Mouse (Mus musculus): ENCODE measurements around the gene Poll. TPM values are rescaled to one million over a fixed set of nuclear protein-coding genes. Genes with fewer than 3 reads are reported as not detected.

Gene Poll
- polyA plus RNA-seq, 1 experiment from 2014 or later = 5.8 TPM

DNA sequence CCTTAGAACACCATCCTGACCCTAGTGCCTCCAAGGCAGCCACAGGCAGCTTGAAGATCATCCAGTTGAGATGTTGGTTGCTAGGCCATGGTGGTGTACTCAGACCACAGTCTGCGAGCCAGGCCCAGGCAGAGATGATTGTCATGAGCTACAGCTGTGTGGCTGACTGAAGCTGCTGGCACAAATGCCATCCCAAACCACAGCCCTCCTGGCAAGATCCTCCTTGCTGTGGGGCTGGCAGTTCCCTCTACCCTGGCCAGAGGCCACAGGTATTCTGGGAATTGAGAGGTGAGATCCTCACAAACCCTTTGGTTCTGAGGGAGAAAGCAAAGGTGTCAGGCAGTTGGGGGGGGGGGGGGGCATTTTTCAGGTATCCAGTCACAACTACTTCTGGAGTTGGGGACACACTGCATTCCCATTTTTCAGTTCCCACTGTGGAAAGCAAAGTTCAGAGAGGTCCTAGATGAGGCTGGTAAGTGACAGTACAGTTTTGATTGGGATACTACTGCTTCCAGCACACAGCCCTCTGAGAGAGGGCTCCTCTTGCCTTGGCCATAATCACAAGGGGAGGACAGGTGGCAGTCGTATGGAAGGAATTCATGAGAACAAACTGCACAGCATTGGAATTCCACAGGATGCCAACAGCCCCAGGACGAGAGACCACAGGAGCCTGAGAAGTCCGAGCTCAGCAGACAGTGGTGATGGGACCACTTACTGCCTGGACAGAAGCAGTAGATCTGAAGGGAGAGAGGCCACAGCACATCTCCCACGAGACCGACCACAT, 27.4 kb upstream of the Poll start:
- ATAC-seq = no peak
- no peak overlapping the region for H3K27ac ChIP-seq (ENCODE audit: low read depth, low read length)
- no peak overlapping the region for H3K9ac ChIP-seq (ENCODE audit: low read depth, low read length)
- TF ChIP-seq CTCF (IDR thresholded peaks at IDR 0.05; ENCODE audit: low read depth) = no peak
- H3K36me3 ChIP-seq (ENCODE audit: control insufficient read depth, insufficient read depth) = peaks cover 9% of the 10 kb centered on the region; the same call in 1 of the 2 replicates
- no peaks in the 10 kb centered on the region for H3K27me3 ChIP-seq (replicated peaks; ENCODE audit: control insufficient read depth, insufficient read depth, low read length)
- no peak overlapping the region for H3K4me3 ChIP-seq (ENCODE audit: low read depth, low read length)
- 85% methylated on average over 6 of the region's 6 CpGs for WGBS
- no peaks in the 10 kb centered on the region for H3K4me1 ChIP-seq (replicated peaks; ENCODE audit: control insufficient read depth, insufficient read depth, low read length)
- H3K9me3 ChIP-seq (ENCODE audit: control insufficient read depth) = no peaks in the 10 kb centered on the region
- H3K4me2 ChIP-seq (replicated peaks; ENCODE audit: low read depth) = no peak overlapping the region

DNA sequence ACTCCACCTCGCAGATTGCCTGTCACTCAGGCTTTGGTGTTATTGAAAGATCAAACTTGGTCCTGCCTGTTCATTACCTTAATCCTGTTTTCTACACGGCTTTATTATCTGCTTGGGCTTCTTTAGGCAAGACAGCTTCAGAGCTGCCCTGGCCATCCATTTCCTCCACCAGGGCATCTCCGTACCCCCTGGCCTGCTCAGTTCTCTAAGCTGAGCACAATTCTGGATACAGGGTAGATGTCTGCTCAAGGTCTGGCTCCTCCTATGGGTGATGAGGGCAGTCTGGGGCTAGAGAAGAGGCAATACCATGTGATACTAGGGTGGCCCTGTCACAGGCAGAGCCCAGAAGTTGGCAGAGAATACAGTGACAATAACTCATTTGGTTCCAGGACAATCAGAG, 26.5 kb upstream of the Poll start:
- Histone ChIP-seq H3K9ac (ENCODE audit: low read depth, low read length) (no peak overlapping the region), H3K4me3 (ENCODE audit: low read depth, low read length) (no peak overlapping the region), H3K4me2 (replicated peaks; ENCODE audit: low read depth) (no peak overlapping the region), H3K27ac (ENCODE audit: low read depth, low read length) (no peak overlapping the region), H3K4me1 (replicated peaks; ENCODE audit: control insufficient read depth, insufficient read depth, low read length) (no peaks in the 10 kb centered on the region), H3K27me3 (replicated peaks; ENCODE audit: control insufficient read depth, insufficient read depth, low read length) (no peaks in the 10 kb centered on the region), H3K36me3 (ENCODE audit: control insufficient read depth, insufficient read depth) (peaks cover 9% of the 10 kb centered on the region; the same call in 1 of the 2 replicates), H3K9me3 (ENCODE audit: control insufficient read depth) (no peaks in the 10 kb centered on the region)
- ATAC-seq = no peak
- no peak for TF ChIP-seq CTCF (IDR thresholded peaks at IDR 0.05; ENCODE audit: low read depth)
- WGBS = 76% methylated on average over 3 of the region's 3 CpGs

DNA sequence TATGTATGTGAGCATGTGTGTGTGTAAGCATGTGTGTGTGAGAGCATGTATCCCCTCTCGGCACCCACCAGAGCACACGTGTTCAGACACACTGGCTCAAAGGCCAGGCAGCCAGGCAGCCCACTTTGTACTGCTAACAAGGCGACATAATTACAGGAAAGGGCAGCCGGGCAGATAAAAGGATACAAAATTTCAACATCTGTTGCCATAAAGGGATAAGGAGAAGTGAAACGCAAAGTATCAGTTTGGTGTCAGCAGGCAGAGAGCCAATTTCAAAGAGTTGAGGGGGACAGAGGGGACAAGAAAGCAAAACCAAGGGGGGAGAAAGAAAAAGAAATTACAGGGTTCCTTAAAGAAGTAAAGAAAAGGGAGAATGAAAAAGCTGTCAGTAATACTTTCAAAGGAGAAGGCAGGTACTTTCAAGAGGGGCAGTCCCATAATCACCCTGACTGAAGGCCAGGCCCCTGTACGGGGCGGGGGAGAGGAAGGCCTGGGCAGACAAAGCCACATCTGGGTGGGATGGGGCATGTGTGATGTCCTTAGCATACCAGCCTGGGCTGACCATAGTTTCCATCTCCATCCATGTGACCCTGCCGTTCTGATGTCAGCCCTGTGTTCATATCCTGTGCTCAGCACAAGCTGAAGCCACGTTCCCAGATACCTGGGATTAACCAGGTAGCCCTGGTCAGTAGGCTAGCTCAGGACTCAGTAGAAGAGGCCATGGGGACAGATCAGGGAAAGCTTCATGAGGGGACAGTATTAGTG, 24.7 kb upstream of the Poll start:
- 61% methylated on average over 9 of the region's 9 CpGs for WGBS
- H3K9me3 ChIP-seq (ENCODE audit: control insufficient read depth) = no peaks in the 10 kb centered on the region
- no peaks in the 10 kb centered on the region for H3K27me3 ChIP-seq (replicated peaks; ENCODE audit: control insufficient read depth, insufficient read depth, low read length)
- no peaks in the 10 kb centered on the region for H3K4me1 ChIP-seq (replicated peaks; ENCODE audit: control insufficient read depth, insufficient read depth, low read length)
- H3K27ac ChIP-seq (ENCODE audit: low read depth, low read length) = no peak overlapping the region
- TF ChIP-seq CTCF (IDR thresholded peaks at IDR 0.05; ENCODE audit: low read depth) = no peak
- H3K4me3 ChIP-seq (ENCODE audit: low read depth, low read length) = no peak overlapping the region
- no peak overlapping the region for H3K4me2 ChIP-seq (replicated peaks; ENCODE audit: low read depth)
- ATAC-seq = no peak
- H3K9ac ChIP-seq (ENCODE audit: low read depth, low read length) = no peak overlapping the region
- peaks cover 9% of the 10 kb centered on the region; the same call in 1 of the 2 replicates for H3K36me3 ChIP-seq (ENCODE audit: control insufficient read depth, insufficient read depth)

DNA sequence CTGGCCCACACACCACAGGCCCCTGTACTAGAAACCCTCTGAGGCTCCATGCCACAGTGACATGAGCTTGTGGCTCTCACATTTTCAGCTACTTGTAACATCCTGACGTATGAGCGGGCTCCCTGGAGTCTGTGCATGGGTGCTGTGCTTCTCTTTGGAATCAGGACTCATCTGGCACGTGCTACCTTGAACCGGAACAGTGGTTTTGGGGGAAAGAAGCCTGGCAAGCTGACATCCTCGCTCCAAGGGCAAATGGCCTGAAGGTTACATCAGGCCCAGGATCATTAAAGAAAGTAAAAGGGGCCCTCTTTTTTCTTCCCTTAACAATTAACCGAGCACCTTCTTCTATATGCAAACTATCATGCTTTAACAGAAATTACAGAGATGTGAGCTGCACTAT, 22.8 kb upstream of the Poll start:
- Histone ChIP-seq H3K27me3 (replicated peaks; ENCODE audit: control insufficient read depth, insufficient read depth, low read length) (no peaks in the 10 kb centered on the region), H3K4me3 (ENCODE audit: low read depth, low read length) (no peak overlapping the region), H3K27ac (ENCODE audit: low read depth, low read length) (no peak overlapping the region), H3K36me3 (ENCODE audit: control insufficient read depth, insufficient read depth) (peaks cover 18% of the 10 kb centered on the region), H3K4me2 (replicated peaks; ENCODE audit: low read depth) (no peak overlapping the region), H3K9ac (ENCODE audit: low read depth, low read length) (no peak overlapping the region), H3K9me3 (ENCODE audit: control insufficient read depth) (no peaks in the 10 kb centered on the region), H3K4me1 (replicated peaks; ENCODE audit: control insufficient read depth, insufficient read depth, low read length) (no peaks in the 10 kb centered on the region)
- 87% methylated on average over 6 of the region's 6 CpGs for WGBS
- TF ChIP-seq CTCF (IDR thresholded peaks at IDR 0.05; ENCODE audit: low read depth) = no peak
- ATAC-seq = no peak

DNA sequence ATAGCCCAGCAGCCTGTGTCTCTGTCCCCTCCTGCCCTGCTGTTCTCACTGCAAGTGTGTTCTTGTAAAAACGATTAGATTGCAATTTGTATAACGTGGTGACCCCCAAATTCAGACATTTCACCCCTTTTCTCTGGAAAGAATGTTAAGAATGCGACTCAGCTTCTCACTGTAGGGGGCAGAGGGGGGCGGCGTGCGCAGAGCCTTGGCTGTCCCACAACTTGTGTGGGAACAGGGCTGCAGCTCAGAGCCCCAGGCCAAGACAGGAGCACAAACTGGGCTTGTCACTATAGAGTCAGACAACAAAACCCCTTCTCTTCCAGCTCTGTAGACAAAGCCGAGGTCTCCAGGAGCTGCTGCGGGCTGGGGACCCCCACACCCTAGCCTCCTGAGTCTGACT, 21.8 kb upstream of the Poll start:
- no peak overlapping the region for H3K9ac ChIP-seq (ENCODE audit: low read depth, low read length)
- TF ChIP-seq CTCF (IDR thresholded peaks at IDR 0.05; ENCODE audit: low read depth) = no peak
- ATAC-seq = no peak

DNA sequence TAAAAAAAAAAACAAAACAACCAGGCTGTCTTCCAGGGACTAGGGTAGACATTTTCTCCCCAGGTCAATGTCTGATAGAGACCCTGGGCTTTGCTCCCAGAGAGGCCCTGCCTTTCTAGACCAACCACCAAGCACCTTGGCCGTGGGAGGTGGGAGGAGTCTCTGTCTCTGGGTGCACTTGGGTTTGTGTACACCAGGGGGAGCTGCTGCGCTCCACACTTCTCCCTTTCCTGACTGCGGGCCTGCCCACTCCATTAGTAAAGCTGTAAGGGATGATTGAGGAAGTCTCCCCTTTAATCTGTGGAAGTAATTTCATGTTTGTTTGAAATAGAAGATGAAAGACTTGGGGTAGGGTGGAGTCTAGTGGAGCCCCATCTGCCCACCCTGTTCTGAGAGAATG, 20.9 kb upstream of the Poll start:
- TF ChIP-seq CTCF (IDR thresholded peaks at IDR 0.05; ENCODE audit: low read depth) = peak; percentile 79
- Histone ChIP-seq H3K27me3 (replicated peaks; ENCODE audit: control insufficient read depth, insufficient read depth, low read length) (no peaks in the 10 kb centered on the region), H3K9ac (ENCODE audit: low read depth, low read length) (no peak overlapping the region), H3K4me3 (ENCODE audit: low read depth, low read length) (no peak overlapping the region), H3K4me2 (replicated peaks; ENCODE audit: low read depth) (no peak overlapping the region), H3K27ac (ENCODE audit: low read depth, low read length) (no peak overlapping the region), H3K36me3 (ENCODE audit: control insufficient read depth, insufficient read depth) (peaks cover 29% of the 10 kb centered on the region), H3K4me1 (replicated peaks; ENCODE audit: control insufficient read depth, insufficient read depth, low read length) (peaks cover 3% of the 10 kb centered on the region; the same call in 1 of the 2 replicates), H3K9me3 (ENCODE audit: control insufficient read depth) (no peaks in the 10 kb centered on the region)
- WGBS = 60% methylated on average over 3 of the region's 3 CpGs
- peak; percentile 47 for ATAC-seq

More for the DNA sequence above, 21.8 kb upstream of the Poll start:
- no peak overlapping the region for H3K4me2 ChIP-seq (replicated peaks; ENCODE audit: low read depth)
- no peaks in the 10 kb centered on the region for H3K4me1 ChIP-seq (replicated peaks; ENCODE audit: control insufficient read depth, insufficient read depth, low read length)
- no peaks in the 10 kb centered on the region for H3K9me3 ChIP-seq (ENCODE audit: control insufficient read depth)
- WGBS = 52% methylated on average over 8 of the region's 8 CpGs
- no peak overlapping the region for H3K27ac ChIP-seq (ENCODE audit: low read depth, low read length)
- H3K4me3 ChIP-seq (ENCODE audit: low read depth, low read length) = no peak overlapping the region
- peaks cover 24% of the 10 kb centered on the region for H3K36me3 ChIP-seq (ENCODE audit: control insufficient read depth, insufficient read depth)
- no peaks in the 10 kb centered on the region for H3K27me3 ChIP-seq (replicated peaks; ENCODE audit: control insufficient read depth, insufficient read depth, low read length)

Data from intestine, postnatal 0 days (tissue).